Mouse (Mus musculus): Measurements from ENCODE around the gene Foxp1.

- TF ChIP-seq CTCF (IDR thresholded peaks at IDR 0.05; ENCODE audit: low read depth) (no peak), EP300 (IDR thresholded peaks at IDR 0.05; ENCODE audit: low read depth) (no peak)
These were observed at the start of gene Foxp1 for GRCm38 (mm10) chr6:99522359-99523108.
